Mouse (Mus musculus): ENCODE data around the gene Cops7b. TPM values are rescaled to one million over a fixed set of nuclear protein-coding genes. Genes with fewer than 3 reads are reported as not detected.
"Not testable (repeated sequence)": the region's sequence is repeated elsewhere in the genome, so short reads cannot be mapped to it uniquely, and the experiment has no call there.

The Cops7b gene
- 66.1 and 70.1 TPM in 2 replicates for polyA plus RNA-seq (2016; fragmentation: Nextera tagmentation; extraction: Ambion mirVana)

GRCm38 (mm10) chr1:86582451-86583096 is at the start of gene Cops7b, which contains the start of gene Pde6d:
Gene Cops7b, plus strand, starts transcription at chr1:86582904.
Gene Pde6d, minus strand, starts transcription at chr1:86582629.
- H3K9me3 ChIP-seq = no peaks in the 10 kb centered on the region
- H3K27me3 ChIP-seq (replicated peaks) = no peaks in the 10 kb centered on the region
- under 1% methylated on average over 26 of the region's 26 CpGs for WGBS
- H3K4me3 ChIP-seq = peak within 1 kb of the TSS; percentile 91
- peak within 1 kb of the TSS; percentile 88 for H3K9ac ChIP-seq
- no peaks in the 10 kb centered on the region for H3K36me3 ChIP-seq
- H3K27ac ChIP-seq = no peak within 1 kb of the TSS
- peaks cover 11% of the 10 kb centered on the region for H3K4me1 ChIP-seq
- peak; percentile 99 for ATAC-seq (ENCODE audit: low FRiP score, low read depth)
- peak within 1 kb of the TSS; percentile 92 for H3K4me2 ChIP-seq (replicated peaks)

- Histone ChIP-seq H3K9ac (no peak overlapping the region), H3K4me2 (replicated peaks) (no peak overlapping the region), H3K9me3 (no peaks in the 10 kb centered on the region), H3K4me1 (peaks cover 34% of the 10 kb centered on the region), H3K27me3 (replicated peaks) (no peaks in the 10 kb centered on the region), H3K4me3 (no peak overlapping the region), H3K36me3 (peaks cover 28% of the 10 kb centered on the region), H3K27ac (no peak overlapping the region)
- 86% methylated on average over 6 of the region's 6 CpGs for WGBS
- no peak for ATAC-seq (ENCODE audit: low FRiP score, low read depth)
Measured at GRCm38 (mm10) chr1:86533411-86534130, 49.1 kb upstream of the Cops7b start.

- H3K9me3 ChIP-seq = no peaks in the 10 kb centered on the region
- no peak overlapping the region for H3K27ac ChIP-seq
- H3K4me3 ChIP-seq = no peak overlapping the region
- H3K27me3 ChIP-seq (replicated peaks) = no peaks in the 10 kb centered on the region
- no peak for ATAC-seq (ENCODE audit: low FRiP score, low read depth)
- no peaks in the 10 kb centered on the region for H3K4me1 ChIP-seq
- H3K36me3 ChIP-seq = peaks cover 23% of the 10 kb centered on the region
- no peak overlapping the region for H3K9ac ChIP-seq
- WGBS = 79% methylated on average over 3 of the region's 3 CpGs
- no peak overlapping the region for H3K4me2 ChIP-seq (replicated peaks)
Measured at GRCm38 (mm10) chr1:86538383-86538782, 44.3 kb upstream of the Cops7b start.

GRCm38 (mm10) chr1:86539583-86539982 is 43.1 kb upstream of the Cops7b start:
- 91% methylated on average over 12 of the region's 12 CpGs for WGBS
- H3K9ac ChIP-seq; H3K4me1 ChIP-seq; ATAC-seq (ENCODE audit: low FRiP score, low read depth); H3K4me2 ChIP-seq (replicated peaks); H3K4me3 ChIP-seq; H3K27me3 ChIP-seq (replicated peaks); H3K27ac ChIP-seq; H3K9me3 ChIP-seq: not testable (repeated sequence)
- peaks cover 31% of the 10 kb centered on the region for H3K36me3 ChIP-seq

GRCm38 (mm10) chr1:86542584-86542983 is 40.1 kb upstream of the Cops7b start:
- Histone ChIP-seq H3K4me2 (replicated peaks) (no peak overlapping the region), H3K9me3 (no peaks in the 10 kb centered on the region), H3K27ac (no peak overlapping the region), H3K9ac (no peak overlapping the region), H3K4me1 (no peaks in the 10 kb centered on the region), H3K27me3 (replicated peaks) (no peaks in the 10 kb centered on the region), H3K36me3 (peaks cover 51% of the 10 kb centered on the region), H3K4me3 (no peak overlapping the region)
- 99% methylated on average over 2 of the region's 2 CpGs for WGBS
- ATAC-seq (ENCODE audit: low FRiP score, low read depth) = no peak

- no peak for ATAC-seq (ENCODE audit: low FRiP score, low read depth)
- H3K27me3 ChIP-seq (replicated peaks) = no peaks in the 10 kb centered on the region
- 59% methylated on average over 3 of the region's 3 CpGs for WGBS
- no peak overlapping the region for H3K9ac ChIP-seq
- H3K4me3 ChIP-seq = no peak overlapping the region
- H3K27ac ChIP-seq = no peak overlapping the region
- no peak overlapping the region for H3K4me2 ChIP-seq (replicated peaks)
- H3K4me1 ChIP-seq = no peaks in the 10 kb centered on the region
- H3K36me3 ChIP-seq = peaks cover 47% of the 10 kb centered on the region
- no peaks in the 10 kb centered on the region for H3K9me3 ChIP-seq
Measured at GRCm38 (mm10) chr1:86546797-86547196, 35.9 kb upstream of the Cops7b start.

GRCm38 (mm10) chr1:86551299-86551698 is 31.4 kb upstream of the Cops7b start:
- Histone ChIP-seq H3K36me3 (peaks cover 6% of the 10 kb centered on the region; the same call in 1 of the 2 replicates), H3K9ac (no peak overlapping the region), H3K4me2 (replicated peaks) (no peak overlapping the region), H3K27ac (no peak overlapping the region), H3K4me3 (no peak overlapping the region), H3K4me1 (no peaks in the 10 kb centered on the region), H3K9me3 (no peaks in the 10 kb centered on the region), H3K27me3 (replicated peaks) (no peaks in the 10 kb centered on the region)
- WGBS = 92% methylated on average over 4 of the region's 4 CpGs
- ATAC-seq (ENCODE audit: low FRiP score, low read depth) = no peak

- Histone ChIP-seq H3K36me3 (peaks cover 4% of the 10 kb centered on the region), H3K27ac (no peak overlapping the region), H3K4me2 (replicated peaks) (no peak overlapping the region), H3K4me3 (no peak overlapping the region), H3K9ac (no peak overlapping the region), H3K9me3 (no peaks in the 10 kb centered on the region), H3K27me3 (replicated peaks) (no peaks in the 10 kb centered on the region), H3K4me1 (no peaks in the 10 kb centered on the region)
- ATAC-seq (ENCODE audit: low FRiP score, low read depth) = no peak
- WGBS = 75% methylated on average over 2 of the region's 2 CpGs
Measured at GRCm38 (mm10) chr1:86551877-86552276, 30.8 kb upstream of the Cops7b start.

GRCm38 (mm10) chr1:86555665-86556064 is 27.0 kb upstream of the Cops7b start:
- Histone ChIP-seq H3K4me3 (no peak overlapping the region), H3K9ac (no peak overlapping the region), H3K36me3 (peaks cover 10% of the 10 kb centered on the region), H3K4me1 (no peaks in the 10 kb centered on the region), H3K27me3 (replicated peaks) (no peaks in the 10 kb centered on the region), H3K27ac (no peak overlapping the region), H3K9me3 (no peaks in the 10 kb centered on the region), H3K4me2 (replicated peaks) (no peak overlapping the region)
- ATAC-seq (ENCODE audit: low FRiP score, low read depth) = no peak
- WGBS = 86% methylated on average over 3 of the region's 3 CpGs

- Histone ChIP-seq H3K36me3 (peaks cover 10% of the 10 kb centered on the region), H3K27ac (no peak overlapping the region), H3K9me3 (no peaks in the 10 kb centered on the region), H3K9ac (no peak overlapping the region), H3K4me1 (no peaks in the 10 kb centered on the region), H3K27me3 (replicated peaks) (no peaks in the 10 kb centered on the region), H3K4me3 (no peak overlapping the region), H3K4me2 (replicated peaks) (no peak overlapping the region)
- WGBS = 84% methylated on average over 7 of the region's 7 CpGs
- no peak for ATAC-seq (ENCODE audit: low FRiP score, low read depth)
Measured at GRCm38 (mm10) chr1:86557872-86558271, 24.8 kb upstream of the Cops7b start.

GRCm38 (mm10) chr1:86559232-86559631 is 23.5 kb upstream of the Cops7b start:
- Histone ChIP-seq H3K9me3 (no peaks in the 10 kb centered on the region), H3K27ac (no peak overlapping the region), H3K36me3 (peaks cover 21% of the 10 kb centered on the region), H3K27me3 (replicated peaks) (no peaks in the 10 kb centered on the region), H3K4me2 (replicated peaks) (no peak overlapping the region), H3K9ac (no peak overlapping the region), H3K4me1 (no peaks in the 10 kb centered on the region), H3K4me3 (no peak overlapping the region)
- ATAC-seq (ENCODE audit: low FRiP score, low read depth) = no peak
- 86% methylated on average over 3 of the region's 3 CpGs for WGBS

GRCm38 (mm10) chr1:86562663-86563062 is 20.0 kb upstream of the Cops7b start:
- no peak for ATAC-seq (ENCODE audit: low FRiP score, low read depth)
- Histone ChIP-seq H3K27ac (no peak overlapping the region), H3K4me2 (replicated peaks) (no peak overlapping the region), H3K9me3 (no peaks in the 10 kb centered on the region), H3K9ac (no peak overlapping the region), H3K36me3 (peaks cover 15% of the 10 kb centered on the region; the same call in 1 of the 2 replicates), H3K4me1 (no peaks in the 10 kb centered on the region), H3K27me3 (replicated peaks) (no peaks in the 10 kb centered on the region), H3K4me3 (no peak overlapping the region)
- 91% methylated on average over 2 of the region's 2 CpGs for WGBS
